Mouse (Mus musculus) myocyte (in vitro differentiated cells): ENCODE data around the gene Fam193b.

Experiments
- MAX ChIP-seq: IDR thresholded peaks from one replicate; pipeline ENCODE4 v1.6.1; 2011; ENCODE audit warnings: low read depth, mild to moderate bottlenecking, control low read depth
- MYOG ChIP-seq, 3 experiments: IDR thresholded peaks; one replicate each; pipeline ENCODE4 v1.6.1; 2011; ENCODE audit warnings: control low read depth in 2 of 3, low read depth in 2 of 3, mild to moderate bottlenecking in 2 of 3; ENCODE audit not compliant: insufficient read length in 2 of 3, control insufficient read depth in 1 of 3, insufficient read depth in 1 of 3
- POLR2A ChIP-seq: IDR thresholded peaks from one replicate; pipeline ENCODE4 v1.6.1; 2011; ENCODE audit warnings: low read depth, mild to moderate bottlenecking, control low read depth, moderate library complexity; ENCODE audit not compliant: insufficient read length
- TCF12 ChIP-seq: IDR thresholded peaks from one replicate; pipeline ENCODE4 v1.6.1; 2011; ENCODE audit warnings: mild to moderate bottlenecking, control low read depth; ENCODE audit not compliant: poor library complexity, insufficient read depth, severe bottlenecking
- USF1 ChIP-seq: IDR thresholded peaks from one replicate; pipeline ENCODE4 v1.6.1; 2011; ENCODE audit warnings: low read depth, mild to moderate bottlenecking, control low read depth, moderate library complexity

GRCm38 (mm10) chr13:55523951-55524600 lies 46.8 kb downstream of the Fam193b start:
- no peak for TF ChIP-seq USF1
- no peak for TF ChIP-seq MYOG (IDR thresholded peaks at IDR 0.05; ENCODE audit: control insufficient read depth in 1 of 3, insufficient read depth in 1 of 3, insufficient read length in 2 of 3, low read depth in 2 of 3)
- TF ChIP-seq POLR2A: no peak
- TF ChIP-seq TCF12: no peak
- TF ChIP-seq MAX: no peak
